10 mouse cellular contexts compared by ENCODE assay signal in the genomic region with DNA sequence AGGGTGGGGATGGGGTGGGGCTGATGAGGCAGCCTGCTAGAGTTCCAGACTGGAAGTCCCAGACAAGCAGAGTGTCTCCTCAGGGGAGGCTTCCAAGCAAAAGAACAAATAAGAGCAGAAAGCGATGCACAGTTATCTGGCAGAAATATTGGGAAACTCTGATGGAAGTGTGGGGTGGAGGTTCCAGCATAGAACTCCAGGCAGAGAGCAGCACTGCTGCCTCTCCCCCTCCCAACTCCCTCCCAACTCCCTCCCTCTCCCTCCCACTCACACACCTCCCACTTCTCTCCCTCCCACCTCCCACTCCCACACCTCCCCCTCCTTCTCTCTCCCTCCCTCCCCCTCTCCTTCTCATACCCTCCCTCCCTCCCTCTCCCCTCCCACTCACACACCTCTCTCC.
"Had no signal": no experiment of that assay in that cellular context is flagged by ENCODE, and none has a peak within 500 bp of the region (broad histone marks: within the 10 kb centered on the region; RNA-seq: fewer than 3 reads in every experiment).

No protein-coding gene starts in this region.

- H3K4me2 ChIP-seq: intestine, embryonic 15.5 days; liver, embryonic 13.5 days; midbrain, embryonic 11.5 days had no signal

- H3K4me3 ChIP-seq: intestine, embryonic 15.5 days; left cerebral cortex, adult 2 months; liver, embryonic 13.5 days had no signal

- H3K27ac ChIP-seq: intestine, embryonic 15.5 days; left cerebral cortex, adult 2 months; liver, embryonic 13.5 days had no signal

- H3K36me3 ChIP-seq: intestine, embryonic 15.5 days; liver, embryonic 13.5 days had no signal

- ATAC-seq: intestine, embryonic 15.5 days had no signal

- H3K9me3 ChIP-seq: intestine, embryonic 15.5 days; liver, embryonic 13.5 days had no signal

- DNase-seq: kidney, adult 8-10 months; kidney, postnatal 36 days; layer of hippocampus, postnatal 36 days; liver, embryonic 13.5 days; lung, postnatal 4 days; midbrain, embryonic 14.5 days; thymus, postnatal 25 days had no signal

- H3K4me1 ChIP-seq: intestine, embryonic 15.5 days; liver, embryonic 13.5 days had no signal

- H3K27me3 ChIP-seq: intestine, embryonic 15.5 days; liver, embryonic 13.5 days had no signal

- H3K9ac ChIP-seq: intestine, embryonic 15.5 days; liver, embryonic 13.5 days had no signal
